In the genomic region with DNA sequence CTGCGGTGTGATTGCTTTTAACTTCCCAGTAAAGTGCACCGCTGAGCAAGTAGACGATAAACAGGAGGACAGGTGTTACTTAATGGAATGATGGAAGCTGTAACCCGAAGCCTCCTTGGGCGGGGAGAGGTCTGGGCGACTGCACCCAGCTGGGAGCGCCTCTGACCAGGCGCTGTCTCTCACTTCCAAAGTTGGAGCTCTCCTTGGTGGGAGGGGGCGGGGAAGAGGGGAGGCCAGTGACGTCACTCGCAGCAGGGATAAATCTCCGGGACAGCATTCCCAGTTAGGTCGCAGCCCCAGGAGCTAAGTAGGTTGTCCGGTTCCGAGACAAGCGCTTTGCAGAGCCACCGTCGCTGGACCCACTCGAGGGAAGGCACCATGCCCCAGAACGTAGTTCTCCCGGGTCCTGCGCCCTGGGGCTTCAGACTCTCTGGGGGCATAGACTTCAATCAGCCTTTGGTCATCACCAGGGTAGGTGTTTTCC, we compare ENCODE assay signal across 10 mouse cellular contexts. TPM values are rescaled to one million over a fixed set of nuclear protein-coding genes. Genes with fewer than 3 reads are reported as not detected.
DNase-seq lines count a peak whose midpoint lies in the region; ATAC-seq and TF ChIP-seq lines count a peak whose summit lies in the region.
"Had no signal": no experiment of that assay in that cellular context is flagged by ENCODE, and none has a peak within 500 bp of the region (broad histone marks: within the 10 kb centered on the region; RNA-seq: fewer than 3 reads in every experiment).

A gene (plus strand): TSS at position 260 of the 484 bp plus-strand sequence.

- 0 out of 2 replicates have a peak, but pooled peaks cover under 1% of the 10 kb centered on the region for H3K9me3 ChIP-seq in forebrain, embryonic 12.5 days
- 0 out of 2 replicates have a peak, but pooled peaks cover 1% of the 10 kb centered on the region for H3K9me3 ChIP-seq in limb, embryonic 13.5 days
- no peaks in the 10 kb centered on the region for H3K9me3 ChIP-seq in midbrain, embryonic 16.5 days (replicated peaks; ENCODE audit: control insufficient read depth, low read length, poor library complexity, severe bottlenecking)

- DNase-seq in kidney, adult 2 months, result peak; percentile 24
- DNase-seq in kidney, adult 11 months, result no peak
- DNase-seq in heart, postnatal 14 days, result peak; percentile 70 to 74
- DNase-seq in thymus, postnatal 14 days, result no peak
- DNase-seq in spleen, adult 12 weeks (ENCODE audit: low spot score), result no peak

- H3K4me1 ChIP-seq in kidney, adult 2 months (ENCODE audit: control insufficient read depth, insufficient read depth, low read length), result 0 out of 2 replicates have a peak, but pooled peaks cover 3% of the 10 kb centered on the region
- peaks cover 16% of the 10 kb centered on the region for H3K4me1 ChIP-seq in forebrain, embryonic 12.5 days
- peaks cover 14% of the 10 kb centered on the region for H3K4me1 ChIP-seq in limb, embryonic 13.5 days
- peaks cover 14% of the 10 kb centered on the region for H3K4me1 ChIP-seq in midbrain, embryonic 16.5 days (ENCODE audit: control insufficient read depth, insufficient read depth, low read length)

- no peaks in the 10 kb centered on the region for H3K27me3 ChIP-seq in kidney, adult 2 months (replicated peaks; ENCODE audit: control insufficient read depth, insufficient read depth, low read length)
- peaks cover 26% of the 10 kb centered on the region; the same call in 1 of the 2 replicates for H3K27me3 ChIP-seq in forebrain, embryonic 12.5 days
- H3K27me3 ChIP-seq in limb, embryonic 13.5 days, result 0 out of 2 replicates have a peak, but pooled peaks cover 7% of the 10 kb centered on the region
- H3K27me3 ChIP-seq in midbrain, embryonic 16.5 days (ENCODE audit: control insufficient read depth, insufficient read depth, low read depth, low read length), result no peaks in the 10 kb centered on the region
- H3K27me3 ChIP-seq: CH12.LX had no signal

- peak within 1 kb of the TSS; percentile 29; the same call in 1 of the 2 replicates for H3K9ac ChIP-seq in forebrain, embryonic 12.5 days
- H3K9ac ChIP-seq in limb, embryonic 13.5 days, result peak within 1 kb of the TSS; percentile 60
- peak within 1 kb of the TSS; percentile 11; the same call in 1 of the 2 replicates for H3K9ac ChIP-seq in midbrain, embryonic 16.5 days (ENCODE audit: low read depth, low read length)

- TF ChIP-seq CTCF in kidney, adult 2 months (conservative IDR thresholded peaks at IDR 0.05; ENCODE audit: insufficient read depth, insufficient read length, low read depth, low read length), result no peak

- H3K36me3 ChIP-seq in kidney, adult 2 months (ENCODE audit: control insufficient read depth, insufficient read depth, low read length), result no peaks in the 10 kb centered on the region
- H3K36me3 ChIP-seq in forebrain, embryonic 12.5 days (replicated peaks), result no peaks in the 10 kb centered on the region
- no peaks in the 10 kb centered on the region for H3K36me3 ChIP-seq in limb, embryonic 13.5 days
- H3K36me3 ChIP-seq in midbrain, embryonic 16.5 days (ENCODE audit: control insufficient read depth, insufficient read depth, low read length), result no peaks in the 10 kb centered on the region

- peak within 1 kb of the TSS; percentile 36 for H3K4me3 ChIP-seq in kidney, adult 2 months (ENCODE audit: insufficient read depth, low read depth, low read length)
- H3K4me3 ChIP-seq in forebrain, embryonic 12.5 days (replicated peaks), result peak within 1 kb of the TSS; percentile 37
- peak within 1 kb of the TSS; percentile 48 for H3K4me3 ChIP-seq in limb, embryonic 13.5 days
- peak within 1 kb of the TSS; percentile 34 for H3K4me3 ChIP-seq in midbrain, embryonic 16.5 days (ENCODE audit: low read depth, low read length)

- peak; percentile 53 for ATAC-seq in forebrain, embryonic 12.5 days (ENCODE audit: low FRiP score)
- peak; percentile 78 for ATAC-seq in limb, embryonic 13.5 days (ENCODE audit: low FRiP score, low read depth)
- ATAC-seq in midbrain, embryonic 16.5 days, result peak; percentile 62

- H3K27ac ChIP-seq in kidney, adult 2 months (ENCODE audit: insufficient read depth, low read depth, low read length), result no peak within 1 kb of the TSS
- H3K27ac ChIP-seq in forebrain, embryonic 12.5 days, result no peak within 1 kb of the TSS
- H3K27ac ChIP-seq in limb, embryonic 13.5 days, result no peak within 1 kb of the TSS
- no peak within 1 kb of the TSS for H3K27ac ChIP-seq in midbrain, embryonic 16.5 days (ENCODE audit: low read length)
- H3K27ac ChIP-seq: macrophage had no signal

- TF ChIP-seq POLR2A in kidney, adult 2 months (IDR thresholded peaks at IDR 0.05; ENCODE audit: low read depth, low read length), result no peak

- intact Hi-C loops in heart, postnatal 14 days (cut with DNase I), result loop anchor here (2.0 to 5.0 kb wide), 3 partner anchors 40 to 68 kb away; a partner anchor contains a TSS

- under 1% methylated on average over 22 of the region's 22 CpGs for WGBS in kidney, adult 2 months
- WGBS in forebrain, embryonic 12.5 days, result under 1% methylated on average over 22 of the region's 22 CpGs
- whole genome bisulfite sequencing in limb, embryonic 13.5 days, result 1% methylated on average over 22 of the region's 22 CpGs
- 1% methylated on average over 22 of the region's 22 CpGs for WGBS in midbrain, embryonic 16.5 days

- peak within 1 kb of the TSS; percentile 81 for H3K4me2 ChIP-seq in forebrain, embryonic 12.5 days
- H3K4me2 ChIP-seq in limb, embryonic 13.5 days (replicated peaks), result peak within 1 kb of the TSS; percentile 84
- peak within 1 kb of the TSS; percentile 71 for H3K4me2 ChIP-seq in midbrain, embryonic 16.5 days (ENCODE audit: low read length)

RNA-seq across cellular contexts. Expression of the gene that starts here (rescaled TPM):
- polyA plus RNA-seq in kidney, adult 2 months (2012; rRNA removed), result 5.7 and 10.5 TPM in 2 replicates
- 12.5 and 14.0 TPM in 2 replicates for polyA plus RNA-seq in forebrain, embryonic 12.5 days (2016; fragmentation: Nextera tagmentation; extraction: Ambion mirVana)
- 10 to 100 TPM; 29.7 to 40.0 TPM for total RNA-seq in heart, postnatal 14 days (2021)
- polyA plus RNA-seq in limb, embryonic 13.5 days (2015; fragmentation: Nextera tagmentation; extraction: Ambion mirVana), result 46.0 and 52.5 TPM in 2 replicates
- polyA plus RNA-seq in midbrain, embryonic 16.5 days (2015; fragmentation: Nextera tagmentation; extraction: Ambion mirVana), result 16.9 and 24.1 TPM in 2 replicates
- polyA plus RNA-seq: macrophage had no signal

Comparison
In these comparisons a context has a peak if more than half of its experiments do, and no peak if none do; other contexts are left out.
1. DNase-seq: peak in kidney, adult 2 months (single experiment) and heart, postnatal 14 days (2 of 2); none in kidney, adult 11 months (single experiment), thymus, postnatal 14 days (single experiment) and spleen, adult 12 weeks (single experiment).
2. Peak in every context shown above with its lines, with median percentiles within 50 percentile points of each other: H3K4me3 ChIP-seq, ATAC-seq, H3K4me2 ChIP-seq and H3K9ac ChIP-seq.